Mouse (Mus musculus) granulocyte monocyte progenitor cell, adult 5-6 weeks (primary cell): ENCODE measurements around the gene Usp30. TPM values are rescaled to one million over a fixed set of nuclear protein-coding genes. Genes with fewer than 3 reads are reported as not detected.

ENCODE experiments used
- ATAC-seq: replicated peaks from 2 replicates; pipeline ENCODE4 v1.8.0; 2016; ENCODE audit warnings: mild to moderate bottlenecking, moderate TSS enrichment, inconsistent platforms; ENCODE audit not compliant: poor library complexity, severe bottlenecking
- total RNA-seq, 2 experiments: library from RNA; stranded (forward) in 1 of 2; stranded (reverse) in 1 of 2; fragments of 200-712, 200-1000 nt in 1 of 2; fragments of >200 nt in 1 of 2; fragmentation: Nextera tagmentation in 1 of 2; gene quantifications; 2 replicates each; pipeline ENCODE4 v1.2.3; 2014 to 2017

The Usp30 gene
- total RNA-seq, 2 experiments from 2014 or later, result 5.6 to 6.5 TPM

DNA sequence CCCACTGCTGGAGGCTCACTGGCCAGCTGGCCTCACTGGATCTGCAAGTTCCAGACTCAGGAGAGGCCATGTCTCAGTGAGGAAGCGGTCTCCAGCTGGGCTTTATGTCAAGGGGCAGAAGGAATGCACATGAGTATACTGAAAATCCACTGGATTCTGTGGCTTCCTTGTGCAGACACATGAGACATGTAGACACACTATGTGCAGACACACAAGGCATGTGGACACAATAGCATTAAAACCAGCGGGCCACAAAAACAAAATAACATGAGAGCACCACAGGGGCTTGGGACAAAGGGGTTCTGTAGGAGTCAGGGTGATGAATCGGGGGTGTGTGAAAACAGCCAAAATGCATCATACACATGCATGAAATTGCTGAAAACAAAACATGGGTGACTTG lies 60.7 kb downstream of the Usp30 start:
- no peak for ATAC-seq

DNA sequence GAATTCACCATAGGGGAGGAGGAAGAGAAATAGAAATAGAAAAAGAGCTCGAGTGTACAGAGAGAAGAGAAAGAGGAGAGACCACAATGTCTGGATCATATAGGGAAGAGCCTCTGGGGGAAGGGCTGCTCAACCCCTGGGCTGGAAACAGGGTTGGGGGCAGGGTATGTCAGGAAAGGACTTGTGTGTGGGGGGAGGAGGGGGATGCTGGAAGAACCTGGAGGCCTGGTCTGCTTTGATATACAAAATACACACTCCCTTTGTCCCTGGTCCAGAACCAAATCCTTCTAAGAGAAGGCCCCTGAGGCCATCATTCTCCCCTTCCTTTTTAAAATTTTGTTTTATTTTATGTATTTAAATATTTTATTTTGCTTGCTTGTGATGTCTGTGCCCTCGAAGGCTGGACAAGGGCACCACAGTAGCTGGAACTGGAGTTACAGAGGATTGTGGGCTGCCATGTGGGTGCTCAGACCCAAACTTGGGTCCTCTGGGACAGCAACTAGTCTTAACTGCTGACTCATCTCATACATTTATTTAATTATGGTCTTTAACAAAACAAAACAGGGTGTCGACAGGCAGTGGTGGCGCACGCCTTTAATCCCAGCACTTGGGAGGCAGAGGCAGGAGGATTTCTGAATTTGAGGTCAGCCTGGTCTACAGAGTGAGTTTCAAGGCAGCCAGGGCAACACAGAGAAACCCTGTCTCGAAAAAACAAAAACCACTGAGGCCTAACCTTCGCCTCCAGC lies 61.4 kb downstream of the Usp30 start:
- no peak for ATAC-seq

DNA sequence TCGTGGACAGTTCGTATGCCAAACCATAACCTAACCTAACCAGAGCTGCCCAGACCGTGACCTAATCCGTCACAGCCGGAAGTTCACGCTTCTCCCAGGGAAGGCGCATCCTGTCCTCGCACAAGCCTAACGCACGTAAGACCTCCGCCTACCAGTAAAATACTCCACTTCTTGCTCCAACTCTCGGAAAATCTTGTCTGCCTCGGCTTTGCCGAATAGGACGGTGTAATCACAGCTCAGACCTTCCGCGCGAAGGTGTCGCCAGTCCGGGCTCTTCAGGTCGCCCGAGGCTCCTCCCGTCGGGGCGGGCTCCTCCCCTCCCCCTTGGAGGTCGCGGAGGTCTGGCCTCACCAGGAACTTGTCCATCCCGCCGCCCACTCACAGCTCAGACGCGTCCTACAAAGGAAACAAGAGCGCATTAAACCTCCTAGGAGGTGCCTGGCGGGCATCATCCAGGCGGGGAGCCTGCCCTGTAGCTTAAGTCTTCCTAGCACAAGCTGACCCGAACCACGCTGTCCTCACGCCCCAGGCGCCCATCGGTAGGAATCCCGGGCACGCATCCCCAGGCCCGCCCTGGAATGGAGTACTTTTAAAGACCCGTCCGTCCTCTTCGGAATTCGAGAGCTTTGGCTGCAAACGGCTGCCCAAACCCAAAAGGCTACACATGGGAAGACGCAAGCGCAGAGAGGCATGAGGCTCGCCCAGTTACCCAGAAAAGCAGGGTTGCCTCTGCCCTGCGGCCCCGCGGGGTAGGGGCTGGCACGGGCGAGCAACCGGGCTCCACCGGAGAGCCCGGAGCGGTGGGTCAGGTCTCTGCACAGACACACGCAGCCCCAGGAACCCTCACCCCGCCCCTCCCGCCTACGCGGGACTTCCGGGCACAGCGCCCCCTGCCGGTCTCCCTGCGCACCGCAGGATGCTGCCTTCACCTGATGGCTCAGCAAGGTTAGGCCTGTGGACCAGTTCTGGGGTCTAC lies 62.4 kb downstream of the Usp30 start, which contains the start of gene Alkbh2:
Alkbh2 (minus strand) TSS at position 845 of the 976 bp plus-strand sequence.
- peak; percentile 54 for ATAC-seq

DNA sequence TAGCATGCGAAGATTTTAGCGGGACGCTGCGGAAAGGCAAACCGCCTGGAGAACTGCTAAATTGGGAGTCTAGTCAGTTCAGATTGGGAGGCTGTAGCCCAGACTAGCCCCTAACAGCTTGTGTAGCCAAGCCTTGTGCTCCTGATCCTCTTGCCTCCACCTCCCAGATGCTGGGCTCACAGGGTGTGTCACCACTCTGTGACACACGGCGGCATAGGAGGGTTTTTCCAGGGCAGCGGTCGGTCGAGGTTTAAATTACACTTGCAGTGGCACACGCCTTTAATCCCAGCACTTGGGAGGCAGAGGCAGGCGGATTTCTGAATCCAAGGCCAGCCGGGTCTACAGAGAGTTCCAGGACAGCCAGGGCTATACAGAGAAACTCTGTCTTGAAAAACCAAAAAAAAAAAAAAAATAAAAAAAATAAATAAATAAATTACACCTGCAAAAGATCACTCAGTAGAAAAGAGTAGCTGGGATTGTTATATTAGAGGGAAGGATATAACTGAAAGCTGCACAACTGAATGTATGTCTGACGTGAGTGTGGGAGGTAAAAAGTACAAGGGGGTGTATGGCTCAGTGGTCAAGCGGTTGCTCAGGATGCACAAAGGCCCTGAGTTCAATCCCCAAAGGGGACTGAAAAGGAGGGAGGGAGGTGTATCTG lies 64.4 kb downstream of the Usp30 start:
- no peak for ATAC-seq

DNA sequence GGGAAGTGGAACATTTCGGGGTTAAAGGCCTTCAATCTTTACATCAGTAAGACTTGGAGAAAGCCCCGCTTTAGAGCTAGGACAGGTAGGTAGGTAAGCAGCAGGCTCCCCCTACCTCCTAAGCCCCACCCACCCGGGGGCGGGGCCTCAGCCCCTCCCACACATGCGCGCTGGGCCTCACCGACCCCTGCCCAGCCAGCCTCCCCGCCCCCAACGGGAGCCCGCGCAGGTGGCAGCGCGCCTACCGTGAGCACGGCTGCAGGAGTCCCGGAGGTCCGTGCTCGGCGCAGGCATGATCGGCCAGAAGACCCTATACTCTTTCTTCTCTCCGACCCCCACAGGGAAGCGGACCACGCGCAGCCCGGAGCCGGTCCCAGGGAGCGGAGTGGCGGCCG lies 64.9 kb downstream of the Usp30 start, which contains the start of gene Ung:
Ung (plus strand) TSS at position 176 of the 395 bp plus-strand sequence.
- ATAC-seq, result no peak

DNA sequence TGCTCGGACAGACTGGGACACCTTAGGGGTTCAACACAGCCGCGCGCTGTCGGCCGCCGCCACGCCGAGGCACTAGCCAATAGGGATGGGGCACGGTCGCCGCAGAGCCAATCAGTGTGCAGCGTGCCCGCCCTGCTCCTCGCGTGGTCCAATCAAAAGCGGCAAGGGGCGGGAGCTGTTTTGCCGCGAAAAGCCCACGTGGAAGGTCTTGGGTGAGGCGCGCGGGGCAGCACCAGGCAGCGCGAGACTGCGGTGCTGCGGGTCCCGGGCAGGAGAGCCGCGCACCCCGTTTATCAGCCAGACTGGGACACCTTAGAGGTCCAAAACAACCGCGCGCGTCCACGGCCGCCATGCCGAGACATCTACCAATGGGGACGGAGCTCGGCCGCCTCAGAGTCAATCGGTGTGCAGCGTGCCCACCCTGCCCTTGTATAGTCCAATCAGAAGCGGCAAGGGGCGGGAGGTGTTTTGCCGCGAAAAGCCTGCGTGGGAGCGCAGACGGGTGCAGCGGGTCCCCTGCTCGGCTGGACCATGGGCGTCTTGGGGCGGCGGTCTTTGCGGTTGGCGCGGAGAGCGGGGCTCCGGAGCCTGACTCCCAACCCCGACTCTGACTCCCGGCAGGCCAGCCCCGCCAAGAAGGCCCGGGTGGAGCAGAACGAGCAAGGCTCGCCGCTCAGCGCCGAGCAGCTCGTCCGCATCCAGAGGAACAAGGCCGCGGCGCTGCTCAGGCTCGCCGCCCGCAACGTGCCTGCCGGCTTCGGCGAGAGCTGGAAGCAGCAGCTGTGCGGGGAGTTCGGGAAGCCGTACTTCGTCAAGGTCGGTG lies 65.6 kb downstream of the Usp30 start:
- ATAC-seq, result peak; percentile 76

DNA sequence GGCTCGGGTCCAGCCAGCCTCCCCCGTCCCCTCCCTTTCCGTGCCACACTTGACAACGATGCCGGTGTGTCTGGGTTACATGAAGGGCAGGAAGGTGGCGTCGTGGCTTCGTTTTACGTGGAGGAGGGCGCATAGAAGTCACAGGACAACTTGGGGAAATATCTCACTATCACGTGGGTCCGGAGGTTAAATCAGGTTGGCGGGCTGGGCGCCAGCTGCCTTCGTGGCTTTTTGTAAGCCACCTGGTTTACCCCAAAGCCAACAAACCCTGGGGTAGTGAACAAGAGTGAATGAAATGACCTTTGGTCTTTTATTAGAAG lies 66.2 kb downstream of the Usp30 start:
- ATAC-seq, result peak; percentile 6; the same call in 1 of the 2 replicates

DNA sequence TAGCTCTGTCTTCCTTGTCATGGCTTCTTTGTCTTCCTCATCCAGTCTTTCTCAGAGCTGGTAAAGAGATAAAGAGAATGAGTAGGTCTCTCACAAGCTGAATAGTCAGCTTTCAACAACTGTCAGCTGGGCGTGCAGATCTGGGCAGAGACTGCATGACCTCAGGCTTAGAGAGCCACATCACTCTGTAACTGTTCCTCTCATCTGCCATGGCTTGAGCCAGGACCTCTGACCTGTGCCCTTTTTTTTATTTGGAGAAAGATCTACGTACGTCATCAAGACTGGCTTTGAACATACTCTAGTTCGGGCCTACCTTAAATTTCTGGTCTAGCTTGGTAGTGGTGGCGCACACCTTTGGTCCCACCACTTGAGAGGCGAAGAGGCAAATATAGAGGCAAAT lies 67.6 kb downstream of the Usp30 start:
- no peak for ATAC-seq

DNA sequence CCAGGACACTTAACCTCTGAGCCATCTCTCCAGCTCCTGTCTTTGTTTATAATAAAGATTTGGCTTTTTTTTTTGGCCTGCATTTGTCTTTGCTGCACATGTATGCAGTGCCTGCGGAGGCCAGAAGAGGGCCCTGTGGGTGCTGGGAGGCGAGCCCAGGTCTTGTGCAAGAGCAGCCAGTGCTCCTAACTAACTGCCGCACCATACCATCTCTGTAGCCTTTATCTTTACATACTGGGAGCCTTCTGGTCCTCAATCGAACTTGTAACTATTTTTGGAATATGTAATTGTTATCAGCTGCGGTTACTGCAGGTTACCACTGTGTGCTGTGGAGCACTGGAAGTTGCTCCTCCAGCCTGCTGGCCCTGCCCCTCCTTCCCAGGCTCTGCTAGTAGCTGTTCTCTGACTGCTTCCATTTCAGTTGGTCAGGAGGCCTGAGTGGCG lies 68.9 kb downstream of the Usp30 start:
- ATAC-seq, result peak; percentile 57

DNA sequence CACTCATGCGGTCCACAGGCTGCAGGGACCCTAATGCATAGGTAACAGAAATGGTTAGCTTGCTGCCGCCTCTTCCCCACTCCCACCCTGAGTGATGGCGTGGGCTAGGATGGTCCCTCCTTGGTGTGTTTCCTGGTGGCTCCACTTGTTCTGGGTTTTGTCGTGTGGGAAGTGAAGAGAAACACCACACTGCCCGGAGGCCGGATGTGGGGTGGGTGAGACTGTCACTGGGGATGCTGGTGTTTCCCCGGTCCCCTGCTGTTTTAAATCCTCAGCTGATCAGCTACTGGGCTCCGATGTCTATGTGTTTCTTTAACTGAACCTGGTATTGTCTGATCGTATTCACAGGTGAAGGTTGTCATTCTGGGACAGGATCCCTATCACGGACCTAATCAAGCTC lies 70.3 kb downstream of the Usp30 start:
- no peak for ATAC-seq

DNA sequence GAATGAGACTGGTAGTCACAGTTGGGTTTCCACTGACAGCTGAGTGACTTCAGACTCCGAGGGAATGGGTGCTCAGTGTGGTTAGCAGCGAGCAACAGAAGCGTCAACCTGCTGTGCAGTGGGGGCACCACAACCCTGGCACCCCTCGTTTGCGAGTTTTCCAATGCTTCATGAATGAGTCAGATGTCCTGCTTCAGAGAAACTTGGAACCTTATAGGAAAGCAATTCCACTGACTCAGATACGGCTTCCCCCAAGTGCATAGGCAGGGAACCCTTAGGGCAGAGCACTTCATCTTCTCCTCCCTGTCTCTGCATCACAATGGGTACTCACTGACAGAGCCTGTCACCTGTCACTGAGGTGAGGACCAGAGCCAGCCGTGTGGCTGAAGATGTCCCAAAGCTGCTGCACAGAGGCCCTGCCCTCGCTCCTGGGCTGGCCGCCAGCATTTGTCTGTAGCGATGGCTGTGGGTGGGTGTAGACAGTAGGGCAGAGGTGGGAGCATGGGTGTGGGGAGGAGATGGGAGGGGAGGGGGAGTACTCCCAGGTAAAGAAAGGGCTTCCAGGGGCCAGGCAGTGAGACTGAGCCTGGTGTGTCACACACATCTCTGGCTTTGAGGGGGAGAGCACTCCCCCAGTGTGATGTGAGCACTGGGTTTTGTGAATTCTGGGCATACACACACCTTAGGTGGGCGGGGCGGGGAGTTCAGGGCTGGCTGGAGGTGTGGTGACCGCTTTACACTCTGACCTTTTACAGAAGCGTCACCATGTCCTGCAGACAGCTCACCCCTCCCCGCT lies 72.4 kb downstream of the Usp30 start:
- no peak for ATAC-seq

DNA sequence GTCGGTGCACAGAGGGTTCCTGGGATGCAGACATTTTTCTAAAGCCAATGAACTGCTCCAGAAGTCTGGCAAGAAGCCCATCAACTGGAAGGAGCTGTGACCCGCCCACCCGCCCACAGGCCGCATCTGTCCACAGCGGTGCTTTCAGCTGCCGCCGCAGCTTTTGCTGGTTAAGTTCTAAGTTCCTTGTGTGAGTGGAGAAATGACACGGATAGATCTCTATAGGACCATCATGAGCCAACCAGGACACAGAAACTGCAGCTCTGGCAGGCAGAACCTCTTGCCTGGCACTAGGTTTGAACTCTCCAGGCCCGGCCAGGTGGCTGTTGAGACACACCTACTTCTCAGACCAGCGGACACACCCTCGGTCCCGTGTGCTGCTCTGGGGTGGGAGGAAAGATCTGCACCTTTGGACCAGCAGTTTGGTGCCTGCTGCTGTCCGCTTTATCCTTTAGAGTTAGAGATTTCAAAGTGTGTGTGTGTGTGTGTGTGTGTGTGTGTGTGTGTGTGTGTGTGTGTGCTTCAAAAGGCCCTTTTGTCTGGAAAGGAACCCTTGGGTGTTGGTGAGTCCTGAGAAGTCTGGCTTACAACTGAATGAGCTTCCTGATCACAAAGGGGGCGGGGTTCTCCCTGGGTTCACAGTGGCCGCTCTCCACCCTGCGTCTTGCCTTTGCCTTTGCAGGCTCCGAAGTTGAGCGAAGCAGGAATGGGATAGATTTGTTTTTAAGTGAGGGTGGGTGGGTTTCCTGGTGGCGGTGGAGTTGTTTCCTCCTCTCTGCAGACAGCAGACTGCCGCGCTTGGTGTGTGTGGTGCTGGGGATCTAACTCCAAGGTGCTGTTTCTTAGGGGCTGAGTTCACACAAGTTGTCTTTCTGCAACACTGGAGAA lies 73.3 kb downstream of the Usp30 start:
- no peak for ATAC-seq

DNA sequence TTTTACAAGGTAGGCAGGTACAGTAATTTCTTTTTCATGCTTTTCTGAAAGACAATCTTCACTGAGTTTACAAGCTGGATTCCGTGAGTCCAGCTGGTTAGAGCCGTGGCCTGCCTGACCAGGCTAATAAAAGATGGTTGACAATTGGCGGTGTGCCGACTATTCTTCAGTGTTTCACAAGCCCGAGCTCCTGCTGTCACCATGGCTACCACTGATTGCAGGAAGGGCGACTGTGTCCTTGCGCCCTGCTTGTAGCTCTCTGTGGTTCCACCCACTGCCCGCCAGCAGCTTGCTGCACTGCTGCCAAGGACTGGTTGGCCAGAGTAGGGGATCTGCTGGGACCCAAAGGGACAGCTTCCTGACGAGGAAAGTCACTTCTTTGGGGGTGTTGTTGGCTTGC lies 73.9 kb downstream of the Usp30 start:
- peak; percentile 74 for ATAC-seq

DNA sequence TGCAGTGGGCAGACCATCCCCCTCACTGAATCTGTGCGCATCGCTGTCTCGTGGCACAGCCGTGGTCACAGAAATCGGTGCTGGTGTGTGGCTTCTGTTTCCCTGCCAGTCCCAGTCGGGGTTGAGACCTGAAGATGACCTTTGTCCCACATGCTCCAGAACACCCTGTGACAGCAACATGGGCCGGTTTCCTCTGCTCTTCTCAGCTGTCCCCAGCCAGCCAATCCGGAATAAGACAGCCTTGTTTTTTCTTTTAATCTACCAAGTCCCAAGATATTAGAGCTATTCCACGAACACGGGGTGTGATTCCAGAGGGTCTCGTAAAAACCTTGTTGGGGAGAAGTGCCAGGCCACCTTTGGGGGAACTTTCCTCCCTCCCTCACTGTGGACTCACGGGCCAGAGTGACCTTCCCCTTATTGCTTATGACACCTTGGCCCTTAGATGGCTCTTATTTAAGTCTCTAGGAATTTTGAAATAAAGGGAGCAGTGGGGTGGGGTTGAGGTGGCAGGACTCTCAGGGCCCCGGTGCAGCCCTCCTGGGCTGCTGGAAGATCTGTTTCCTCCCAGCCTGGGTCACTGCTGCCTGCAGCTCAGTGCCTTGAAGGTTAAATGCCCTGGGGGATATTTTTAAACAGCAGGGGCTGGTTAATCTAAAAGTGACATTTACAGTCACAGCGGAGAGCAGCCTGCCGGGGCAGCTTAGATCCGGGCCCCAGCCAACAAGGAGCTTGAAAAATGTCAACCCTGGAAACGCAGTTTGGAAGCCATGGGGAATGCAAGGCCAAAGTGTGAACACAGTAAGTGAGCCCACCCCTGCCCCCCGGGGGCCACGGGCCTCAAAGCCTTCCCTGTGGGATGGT lies 81.0 kb downstream of the Usp30 start, which contains the start of gene Acacb:
Acacb (plus strand) TSS at position 508 of the 861 bp plus-strand sequence.
- no peak for ATAC-seq

DNA sequence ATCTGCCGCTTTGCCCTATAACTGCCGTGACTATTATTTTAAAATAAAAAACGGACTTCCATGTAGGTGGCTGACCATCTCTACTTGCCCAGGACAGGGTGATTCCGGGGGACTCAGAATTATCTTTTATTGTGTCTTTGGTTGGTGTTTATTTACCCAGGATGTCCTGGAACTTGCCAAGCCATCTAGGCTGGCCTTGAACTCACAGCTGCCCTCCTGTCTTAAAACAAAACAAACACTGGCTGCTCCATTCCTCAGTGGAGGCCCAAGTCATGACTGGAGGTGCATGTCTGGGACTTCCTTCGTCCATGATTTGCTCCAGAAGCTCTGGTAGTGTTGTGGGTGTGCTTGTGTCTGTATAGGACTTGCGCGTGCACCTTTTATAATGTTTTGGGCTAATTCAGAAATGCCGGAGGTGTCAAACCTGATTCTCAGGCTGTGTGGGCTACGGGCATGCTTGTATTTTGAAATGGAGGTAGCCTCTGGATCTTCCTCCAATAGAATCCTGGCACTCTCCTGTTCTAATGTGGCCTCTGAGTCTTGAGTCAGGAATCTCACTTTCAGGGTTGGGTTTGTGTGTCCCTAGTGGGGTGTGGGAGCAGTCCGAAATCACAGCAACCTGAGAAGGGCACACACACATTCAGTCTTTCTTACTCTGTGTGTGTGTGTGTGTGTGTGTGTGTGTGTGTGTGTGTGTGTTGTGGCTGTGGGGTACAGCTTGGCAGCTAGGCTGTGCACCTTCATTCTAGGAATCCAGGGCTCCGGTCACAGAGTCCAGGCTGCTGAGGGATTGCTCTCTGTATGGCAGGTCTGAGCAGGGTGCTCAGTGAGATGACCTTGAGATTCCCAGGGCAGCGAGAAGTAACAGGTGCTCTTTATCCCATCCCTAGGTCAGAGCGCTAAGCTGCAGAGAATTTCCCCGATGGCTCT lies 82.0 kb downstream of the Usp30 start:
- ATAC-seq, result no peak
